Mouse (Mus musculus): ENCODE results near the gene Ly6g6e. TPM values are rescaled to one million over a fixed set of nuclear protein-coding genes. Genes with fewer than 3 reads are reported as not detected.

Ly6g6e gene
- not detected for polyA plus RNA-seq (2012; fragmentation: generic; extraction: Trizol)

GRCm38 (mm10) chr17:35076507-35077176 is at the start of gene Ly6g6e:
TSS of gene Ly6g6e (plus strand) at chr17:35076902.

GRCm38 (mm10) chr17:35027277-35028068 is 49.2 kb upstream of the Ly6g6e start, which contains the start of gene Sapcd1:
TSS of gene Sapcd1 (minus strand) at chr17:35028016.

GRCm38 (mm10) chr17:35046681-35047455 is 29.8 kb upstream of the Ly6g6e start, which contains the start of gene Msh5:
TSS of gene Msh5 (minus strand) at chr17:35046745.

GRCm38 (mm10) chr17:35049561-35050016 is 27.1 kb upstream of the Ly6g6e start, which contains the start of gene Clic1:
TSS of gene Clic1 (plus strand) at chr17:35049966.

GRCm38 (mm10) chr17:35058911-35059892 is 17.5 kb upstream of the Ly6g6e start, which contains the start of gene Ddah2:
TSS of gene Ddah2 (plus strand) at chr17:35059035.

GRCm38 (mm10) chr17:35064951-35065947 is 11.5 kb upstream of the Ly6g6e start, which contains the start of gene Ly6g6c:
TSS of gene Ly6g6c (plus strand) at chr17:35065388.

GRCm38 (mm10) chr17:35066084-35066483 is 10.6 kb upstream of the Ly6g6e start, which contains the start of gene Mpig6b:
TSS of gene Mpig6b (minus strand) at chr17:35066184.

GRCm38 (mm10) chr17:35077786-35078233 is 1.1 kb downstream of the Ly6g6e start, which contains the start of gene Ly6g6d:
TSS of gene Ly6g6d (minus strand) at chr17:35078065.

GRCm38 (mm10) chr17:35085208-35085865 is 8.6 kb downstream of the Ly6g6e start, which contains the start of gene Ly6g6f:
TSS of gene Ly6g6f (minus strand) at chr17:35085610.

GRCm38 (mm10) chr17:35088825-35089644 is 12.3 kb downstream of the Ly6g6e start, which contains the start of gene Abhd16a:
TSS of gene Abhd16a (plus strand) at chr17:35089263.

GRCm38 (mm10) chr17:35108097-35108496 is 31.4 kb downstream of the Ly6g6e start, which contains the start of gene Ly6g5c:
TSS of gene Ly6g5c (plus strand) at chr17:35108279.

GRCm38 (mm10) chr17:35115046-35116019 is 38.6 kb downstream of the Ly6g6e start, which contains the start of gene Ly6g5b:
TSS of gene Ly6g5b (minus strand) at chr17:35115428.

GRCm38 (mm10) chr17:35121143-35121799 is 44.6 kb downstream of the Ly6g6e start, which contains the start of gene Gpank1:
TSS of gene Gpank1 (plus strand) at chr17:35121455.

GRCm38 (mm10) chr17:35121871-35122303 is 45.2 kb downstream of the Ly6g6e start, which contains the start of gene Csnk2b:
TSS of gene Csnk2b (minus strand) at chr17:35122053.

GRCm38 (mm10) chr17:35126206-35126611 is 49.5 kb downstream of the Ly6g6e start, which contains the start of gene D17H6S53E:
TSS of gene D17H6S53E (plus strand) at chr17:35126373.

